Mouse (Mus musculus) ES-Bruce4 (cell line): Measurements from ENCODE around the gene Tspan31.

Experiments used
- CTCF ChIP-seq: IDR thresholded peaks from one replicate; pipeline ENCODE4 v1.8.1; 2011; ENCODE audit warnings: low read depth, low read length
- EP300 ChIP-seq: IDR thresholded peaks from 2 replicates; pipeline ENCODE4 v1.6.1; 2011; ENCODE audit warnings: low read depth, low read length; ENCODE audit not compliant: insufficient read depth
- POLR2A ChIP-seq: IDR thresholded peaks from one replicate; pipeline ENCODE4 v1.8.1; 2011; ENCODE audit warnings: low read length; ENCODE audit not compliant: insufficient read depth

GRCm38 (mm10) chr10:127107563-127108261 is 37.6 kb upstream of the Tspan31 start:
- no peak for TF ChIP-seq EP300
- no peak for TF ChIP-seq CTCF
- no peak for TF ChIP-seq POLR2A
